Mouse (Mus musculus): ENCODE data around the gene Tars2.
"Not testable (repeated sequence)": the region's sequence is repeated elsewhere in the genome, so short reads cannot be mapped to it uniquely, and the experiment has no call there.

Tars2 gene

DNA sequence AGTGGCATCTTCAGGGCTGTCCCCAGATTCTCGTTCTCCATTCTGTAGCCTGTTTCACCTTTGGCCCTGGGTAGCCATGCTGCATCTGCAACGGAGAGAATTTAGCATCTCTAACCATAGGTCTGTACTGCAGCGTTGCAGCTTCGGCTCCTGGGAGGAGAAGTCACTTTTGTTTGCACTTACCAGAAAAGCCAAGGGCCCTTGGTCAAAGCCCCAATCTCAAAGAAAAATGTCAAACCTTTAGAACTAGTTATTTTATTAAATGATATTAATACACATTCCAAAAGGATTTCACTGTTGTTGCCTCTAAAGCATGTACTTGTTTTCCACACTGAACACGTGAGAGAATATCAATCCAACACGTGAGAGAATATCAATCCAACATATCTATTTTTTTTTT is at the start of gene Tars2:
Gene Tars2, minus strand, starts transcription at position 101 of the 400 bp plus-strand sequence.
- DNase-seq (ENCODE audit: low spot score) = no peak

DNA sequence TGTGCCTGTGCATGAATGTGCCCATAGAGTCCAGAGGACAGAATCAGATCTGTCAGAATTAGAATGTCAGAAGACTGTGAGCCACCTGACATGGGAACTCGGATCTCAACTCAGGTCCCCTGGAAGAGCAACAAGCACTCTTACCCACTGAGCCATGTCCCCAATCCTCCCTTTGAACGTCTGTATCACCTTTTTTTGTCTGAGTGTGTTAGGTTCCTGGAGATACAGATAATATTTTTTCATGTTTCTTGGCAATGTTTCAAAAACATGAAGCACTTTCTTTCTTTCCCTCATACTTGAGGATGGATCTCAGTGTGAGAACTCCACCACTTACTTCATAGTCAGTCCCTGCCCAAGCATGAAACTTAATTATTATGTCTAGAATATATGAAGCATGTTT is 48.4 kb upstream of the Tars2 start:
- DNase-seq (ENCODE audit: low spot score) = no peak

DNA sequence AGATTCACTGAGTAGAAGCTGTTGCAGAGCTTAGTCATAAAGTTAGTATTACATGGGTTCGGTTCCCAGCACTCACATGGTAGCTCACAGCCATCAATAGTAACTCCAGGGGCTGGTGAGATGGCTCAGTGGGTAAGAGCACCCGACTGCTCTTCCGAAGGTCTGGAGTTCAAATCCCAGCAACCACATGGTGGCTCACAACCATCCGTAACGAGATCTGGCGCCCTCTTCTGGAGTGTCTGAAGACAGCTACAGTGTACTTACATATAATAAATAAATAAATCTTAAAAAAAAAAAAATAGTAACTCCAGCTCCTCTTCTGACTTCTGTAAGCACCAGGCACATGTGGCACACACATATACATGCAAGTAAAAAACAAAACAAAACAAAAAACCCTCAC is 47.6 kb upstream of the Tars2 start:
- not testable (repeated sequence) for DNase-seq (ENCODE audit: low spot score)

DNA sequence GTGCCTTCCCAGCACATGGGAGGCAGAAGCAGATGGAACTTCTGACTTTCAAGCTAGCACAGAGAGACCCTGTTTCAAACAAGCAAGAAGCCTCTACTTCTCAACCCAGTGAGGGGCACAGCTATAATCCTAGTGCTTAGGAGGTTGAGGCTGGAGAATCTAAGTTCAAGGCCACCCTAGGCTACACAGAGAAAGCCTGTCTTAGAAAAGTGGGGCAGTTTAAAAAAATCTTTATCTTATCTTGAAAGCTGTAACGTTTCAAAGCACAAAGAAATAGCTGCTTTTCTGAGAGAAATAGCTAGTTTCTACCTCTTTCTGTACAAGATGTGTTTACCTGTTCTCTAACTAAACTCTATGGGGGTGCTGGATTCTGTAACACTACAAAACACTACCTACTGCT is 46.7 kb upstream of the Tars2 start:
- no peak for DNase-seq (ENCODE audit: low spot score)

DNA sequence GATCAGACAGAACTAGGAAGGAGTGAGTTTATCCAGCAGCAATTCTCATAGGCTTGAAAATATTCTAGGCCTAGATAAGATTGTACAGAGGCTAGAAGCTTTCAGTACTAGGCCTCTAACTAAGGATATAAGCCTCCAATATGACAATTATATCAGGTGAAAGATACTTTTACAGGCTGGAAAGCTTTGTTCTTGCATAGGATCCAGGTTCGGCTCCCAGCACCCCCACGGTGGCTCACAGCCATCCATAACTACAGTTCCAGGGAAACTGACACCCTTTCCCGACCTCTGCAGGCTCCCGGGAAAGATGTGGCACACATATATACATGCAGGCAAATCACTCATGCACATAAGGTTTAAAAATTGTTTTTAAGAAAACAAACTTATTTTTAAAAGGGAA is 43.8 kb upstream of the Tars2 start:
- DNase-seq (ENCODE audit: low spot score) = no peak

DNA sequence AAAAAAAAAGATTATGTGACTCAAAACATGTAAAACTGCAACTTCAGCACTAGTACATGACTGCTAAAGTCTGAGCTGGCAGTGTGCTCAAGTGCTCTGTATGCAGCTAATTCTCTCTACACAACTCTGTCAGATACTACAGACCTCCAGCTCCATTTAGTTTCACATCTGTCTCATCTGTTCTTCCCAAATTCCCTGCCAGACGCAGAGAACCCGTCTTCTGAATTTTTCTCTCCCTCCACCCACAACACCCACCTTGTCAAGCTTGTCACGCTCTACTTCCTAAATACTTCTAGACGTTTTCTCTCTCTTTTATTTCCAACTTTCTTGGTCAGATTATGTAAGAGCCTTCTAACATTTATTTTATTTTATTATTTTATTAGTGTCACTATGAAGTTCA is 38.8 kb upstream of the Tars2 start:
- no peak for DNase-seq (ENCODE audit: low spot score)

DNA sequence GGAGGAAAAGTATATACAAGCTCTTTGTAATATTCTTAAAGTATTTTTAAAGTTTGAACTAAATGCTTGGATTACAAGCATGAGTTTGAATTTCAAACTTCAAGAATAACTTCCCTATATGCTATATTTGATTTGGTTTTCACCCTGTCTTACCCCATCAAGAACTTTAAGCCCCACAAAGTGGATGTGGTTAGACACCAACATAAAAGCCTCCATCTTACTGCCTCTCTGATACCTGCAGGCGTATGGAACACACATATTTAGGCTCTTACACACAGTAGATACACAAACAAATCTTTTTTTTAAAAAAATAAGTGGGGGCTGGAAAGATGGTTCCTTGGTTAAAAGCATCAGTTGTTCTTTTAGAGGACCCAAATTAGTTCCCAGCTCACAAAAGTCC is 34.3 kb upstream of the Tars2 start:
- no peak for DNase-seq (ENCODE audit: low spot score)

DNA sequence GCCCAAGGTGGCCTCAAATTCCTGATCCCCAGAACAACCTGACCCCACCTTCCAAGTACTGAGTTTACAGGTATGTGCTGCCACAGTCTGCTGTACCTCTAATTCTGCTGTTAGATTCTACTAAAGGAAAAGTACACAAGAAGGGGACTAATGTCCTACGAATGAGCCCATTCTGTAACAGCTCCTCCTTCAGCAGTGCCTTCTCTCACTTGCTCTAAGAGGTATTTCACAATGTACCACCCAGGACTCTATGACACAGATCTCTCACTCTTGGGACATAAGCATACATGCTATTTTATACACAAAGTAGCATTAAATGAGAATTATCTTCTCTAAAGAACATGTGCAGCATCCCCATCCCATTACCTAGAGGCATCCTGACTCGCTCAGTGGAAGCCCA is 33.7 kb upstream of the Tars2 start:
- no peak for DNase-seq (ENCODE audit: low spot score)

DNA sequence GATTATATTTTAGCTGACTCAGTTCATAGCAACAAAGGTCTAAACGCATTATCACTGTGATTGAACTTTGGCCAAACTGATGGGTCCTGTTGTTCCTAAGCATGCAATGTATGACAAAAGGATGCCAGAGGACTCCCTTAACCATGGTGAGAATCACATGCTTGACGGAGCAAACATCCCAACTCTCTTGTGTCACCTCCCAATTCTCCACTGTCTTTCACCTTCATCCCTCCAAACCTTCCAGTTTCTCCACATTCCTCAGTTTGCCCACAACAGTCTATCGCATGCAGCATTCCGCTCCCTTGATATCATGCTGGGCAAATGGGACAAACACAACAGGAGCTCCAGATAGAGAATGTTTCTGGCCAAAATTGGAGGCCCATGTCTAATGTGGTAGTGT is 25.5 kb upstream of the Tars2 start:
- no peak for DNase-seq (ENCODE audit: low spot score)

DNA sequence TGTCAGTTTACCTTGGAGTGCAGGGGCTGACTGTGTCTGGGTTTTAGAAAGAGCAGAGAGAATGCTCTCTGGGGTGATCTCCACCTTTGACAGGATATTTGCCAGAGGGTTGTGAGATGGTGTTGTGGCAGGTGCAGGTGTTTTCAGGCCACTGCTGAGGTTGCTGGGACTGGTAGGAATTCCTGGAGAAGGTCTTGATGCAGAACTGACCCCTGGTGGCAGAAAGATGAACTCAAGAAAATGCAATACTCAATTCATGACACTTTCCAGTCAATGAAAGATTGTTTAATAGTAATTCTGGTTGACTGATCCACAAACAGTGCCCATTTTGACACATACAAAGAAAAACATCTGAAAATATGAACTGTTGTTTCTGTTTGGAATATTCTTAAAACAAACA is 12.0 kb upstream of the Tars2 start:
- peak; percentile 53 for DNase-seq (ENCODE audit: low spot score)

DNA sequence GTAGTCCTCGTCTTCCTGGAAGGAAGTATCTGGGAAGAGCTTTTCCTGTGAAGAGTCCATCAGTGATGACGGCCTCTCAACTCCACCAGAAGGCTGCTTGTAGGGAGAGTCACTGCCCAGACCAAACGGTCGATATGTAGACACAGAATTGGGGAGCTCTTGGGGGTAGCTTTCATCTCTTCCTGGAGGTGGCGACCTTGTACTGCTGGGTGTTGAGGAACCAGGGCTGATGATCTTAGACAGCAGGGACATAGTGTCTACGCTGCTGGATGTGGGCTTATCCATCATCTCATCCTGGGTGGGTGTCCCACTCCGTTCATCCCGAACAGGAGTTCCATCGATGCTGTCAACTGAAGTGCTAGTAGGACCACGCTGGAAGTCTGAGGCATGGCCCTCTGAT is 5.5 kb upstream of the Tars2 start:
- no peak for DNase-seq (ENCODE audit: low spot score)

DNA sequence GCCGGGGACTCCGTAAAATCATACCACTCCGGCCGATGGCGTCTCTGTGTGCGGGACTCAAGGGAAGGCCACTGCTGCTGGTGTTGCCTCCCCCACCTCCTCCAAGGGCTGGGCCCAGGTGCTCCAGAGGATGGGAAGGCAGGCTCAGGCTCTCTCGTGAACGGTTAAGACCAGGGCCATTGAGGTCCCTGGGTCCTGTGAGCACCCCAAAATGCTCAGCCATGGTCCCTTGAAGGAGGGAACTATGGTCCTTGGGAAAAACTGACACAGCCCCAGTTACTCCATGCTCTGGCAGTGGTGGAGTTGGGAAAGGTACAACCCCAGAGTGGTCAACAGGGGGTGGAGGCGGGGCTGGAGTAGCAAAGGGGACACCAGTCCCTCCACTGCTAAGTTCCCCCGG is 3.8 kb upstream of the Tars2 start:
- DNase-seq (ENCODE audit: low spot score) = no peak

DNA sequence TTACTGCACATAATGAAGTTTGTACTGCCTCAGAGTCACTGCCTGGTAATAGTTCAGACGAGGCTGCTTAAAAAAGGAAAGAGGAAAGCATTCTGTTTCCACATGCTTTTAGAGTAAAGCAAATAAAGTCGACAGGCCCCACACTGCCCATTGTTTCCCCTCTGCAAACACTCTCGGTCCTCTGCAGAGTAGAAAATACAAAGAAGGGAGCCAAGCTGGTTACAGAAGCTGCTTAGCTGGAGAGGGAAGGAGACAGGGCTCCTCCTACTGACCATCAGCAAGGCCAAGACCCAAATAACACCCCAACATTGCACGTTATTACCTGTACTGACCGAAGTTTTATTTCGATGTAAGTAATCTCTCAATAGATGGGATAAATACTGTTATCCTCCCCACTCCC is 3.0 kb upstream of the Tars2 start:
- peak; percentile 17 for DNase-seq (ENCODE audit: low spot score)

DNA sequence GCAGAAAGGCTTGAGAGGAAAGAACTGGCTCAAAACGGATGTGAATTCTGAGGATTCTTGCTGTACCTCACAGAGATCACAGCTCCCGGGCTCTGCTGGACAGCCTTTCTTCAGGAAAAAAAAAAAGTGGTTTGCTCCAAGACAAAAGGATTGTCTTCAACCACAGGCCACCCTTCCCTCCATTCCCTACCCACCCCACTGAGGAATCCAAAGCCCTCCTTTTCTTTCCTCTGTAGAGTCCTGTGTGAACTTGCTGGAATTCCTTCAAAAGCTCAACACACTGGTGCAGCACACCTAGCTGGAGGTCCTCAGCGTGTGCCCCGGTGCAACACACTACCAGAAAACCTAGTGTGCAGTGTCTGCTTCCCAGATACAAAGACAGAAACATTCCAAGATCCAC is 1.8 kb upstream of the Tars2 start:
- no peak for DNase-seq (ENCODE audit: low spot score)

DNA sequence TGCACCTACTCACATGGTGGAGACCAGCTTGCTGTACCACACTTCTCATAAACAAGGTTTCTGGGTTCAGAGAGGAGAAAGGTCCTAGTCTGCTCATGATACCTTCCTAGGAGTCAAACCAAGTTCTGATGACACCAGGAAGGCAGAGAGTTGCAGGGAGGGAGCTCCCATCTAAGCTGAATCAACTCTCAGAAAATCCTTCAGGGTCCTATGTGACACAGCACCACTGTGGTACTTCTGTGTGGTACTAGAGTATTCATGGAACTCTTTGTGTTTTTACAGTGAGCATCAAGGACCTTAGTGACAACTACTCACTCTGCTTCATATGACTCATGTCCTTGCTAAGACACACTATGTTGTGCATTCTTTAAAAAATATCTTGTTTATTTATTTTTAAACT is 650 bp upstream of the Tars2 start:
- no peak for DNase-seq (ENCODE audit: low spot score)

DNA sequence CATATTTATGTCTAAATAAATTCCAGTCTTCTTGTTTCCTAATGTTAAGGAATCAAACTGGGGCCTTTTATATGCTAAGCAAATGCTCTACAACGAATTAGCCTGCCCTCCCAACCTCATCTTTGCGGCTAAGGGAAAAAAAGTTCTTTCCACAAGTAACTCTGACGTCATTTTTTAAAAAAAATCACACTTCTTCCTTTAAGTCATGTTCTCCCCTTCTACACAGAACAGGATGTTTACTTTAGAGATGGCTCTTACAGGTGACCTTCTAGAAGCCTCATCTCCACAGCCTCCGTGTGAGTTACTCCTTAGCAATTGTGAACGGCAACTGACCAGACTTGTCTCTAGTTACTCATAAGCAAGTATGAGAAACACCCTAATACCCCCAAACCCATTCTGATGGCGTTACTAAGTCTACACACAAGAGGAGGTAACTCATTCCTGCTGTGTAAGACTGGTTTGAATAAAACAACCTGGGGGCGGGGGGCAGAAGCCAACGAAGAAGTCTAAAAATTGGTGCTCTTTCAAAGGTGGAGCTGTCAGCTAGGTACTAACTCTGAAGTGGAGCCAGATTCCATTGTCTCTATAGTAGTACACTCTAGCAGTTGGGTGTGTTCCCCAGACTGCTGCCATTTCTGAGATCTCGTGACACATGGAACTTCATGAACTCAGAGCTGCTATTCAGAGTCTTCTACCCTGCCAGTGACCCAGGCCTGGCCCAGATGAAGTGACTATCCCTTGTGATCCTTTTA is 1.4 kb downstream of the Tars2 start:
- DNase-seq (ENCODE audit: low spot score) = no peak

DNA sequence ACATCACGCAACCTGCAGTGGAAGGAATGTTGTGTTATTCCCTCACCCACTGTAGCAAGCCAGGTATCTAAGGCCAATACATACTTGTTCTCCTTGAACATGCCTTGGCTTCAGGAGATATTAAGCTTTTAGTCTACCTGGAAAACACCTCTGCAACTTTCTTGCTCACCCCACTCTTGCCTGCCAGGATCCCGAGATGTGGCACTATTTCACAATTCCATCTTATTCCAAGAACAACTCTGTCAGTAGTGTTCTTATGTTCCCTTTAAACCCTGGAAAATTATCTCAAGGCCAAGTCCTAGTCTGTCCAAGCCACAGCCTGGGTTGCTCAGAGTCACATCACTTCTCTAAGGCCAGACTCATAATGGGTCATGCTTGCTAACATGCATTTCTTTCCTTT is 3.2 kb downstream of the Tars2 start:
- DNase-seq (ENCODE audit: low spot score) = no peak

DNA sequence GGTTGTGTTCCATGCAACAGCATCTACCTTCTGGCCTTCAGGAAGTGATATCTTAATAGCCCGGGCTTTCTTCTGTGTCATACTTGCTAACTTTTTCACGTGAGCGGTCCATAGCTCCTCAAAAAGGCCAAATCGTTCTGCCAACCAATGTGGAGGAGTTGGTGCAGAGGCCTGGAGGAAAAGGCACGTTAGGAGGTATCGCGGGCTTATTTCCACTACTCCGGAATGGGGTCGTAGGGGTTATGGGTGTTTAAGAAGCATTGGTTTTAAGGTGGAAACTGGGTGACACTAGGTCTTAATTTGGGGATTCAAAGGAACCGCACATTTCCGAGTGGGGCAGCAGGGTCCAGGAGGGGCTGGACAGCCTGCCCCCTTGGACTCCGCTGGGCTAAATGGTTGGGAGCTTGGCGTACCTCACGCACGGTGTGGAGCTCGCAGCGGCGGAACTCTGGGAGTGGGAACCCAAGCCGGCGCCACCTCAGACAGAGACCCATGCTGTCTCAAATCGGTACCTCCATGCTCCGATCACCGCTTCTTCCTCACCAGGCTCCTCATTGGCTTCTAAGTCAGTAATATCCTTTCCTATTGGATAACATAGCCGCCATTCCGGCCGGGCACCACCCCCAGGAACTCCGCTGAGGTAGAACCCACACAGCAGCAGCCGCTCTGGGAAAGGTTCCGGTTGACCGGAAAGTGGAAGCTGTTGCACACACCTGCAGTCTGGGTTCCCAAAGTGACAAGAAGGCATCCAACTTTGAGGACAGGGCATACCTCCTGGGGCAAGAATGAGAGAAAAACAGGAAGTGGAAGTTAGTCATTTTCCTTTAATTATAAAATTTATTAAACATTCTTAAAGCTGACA is 5.4 kb downstream of the Tars2 start:
- peak; percentile 95 for DNase-seq (ENCODE audit: low spot score)

DNA sequence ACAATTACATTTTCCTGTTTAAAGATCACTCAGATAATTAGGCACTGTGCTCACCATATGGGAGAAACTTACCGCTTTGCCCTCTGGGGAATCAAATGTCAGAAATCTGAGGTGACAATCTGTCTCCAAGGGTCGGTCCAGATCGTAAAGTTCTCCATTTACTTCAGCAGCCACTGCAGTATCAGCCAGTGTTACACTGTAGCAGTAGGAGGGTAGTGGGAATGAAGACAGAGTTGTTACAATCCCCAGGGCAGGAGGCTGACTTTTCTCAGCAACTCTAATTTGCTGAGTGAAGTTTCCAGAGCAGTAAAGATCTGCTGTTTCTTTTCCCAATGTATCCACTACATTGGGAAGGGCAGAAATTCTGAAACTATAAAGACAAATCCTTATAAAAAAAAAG is 7.1 kb downstream of the Tars2 start:
- DNase-seq (ENCODE audit: low spot score) = no peak

DNA sequence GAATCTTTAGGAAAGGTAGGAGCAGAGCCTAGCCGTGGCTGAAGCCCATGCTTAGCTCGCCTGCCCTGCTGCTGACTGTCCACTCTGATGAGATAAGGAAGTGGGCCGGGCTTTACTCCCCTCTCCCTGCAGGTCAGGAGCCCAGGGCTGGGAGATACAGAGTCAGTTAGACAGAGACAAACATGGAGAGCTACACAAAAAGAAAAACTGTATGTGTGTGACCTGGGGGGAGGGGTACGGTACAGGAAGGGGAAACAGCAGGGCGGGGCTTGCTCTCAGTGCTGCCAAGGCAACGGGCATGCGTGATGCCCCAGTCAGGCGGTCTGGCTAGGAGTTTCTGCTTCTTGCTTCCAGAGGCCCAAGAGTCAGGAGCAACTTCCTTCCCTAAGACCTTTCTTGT is 19.6 kb downstream of the Tars2 start:
- no peak for DNase-seq (ENCODE audit: low spot score)

DNA sequence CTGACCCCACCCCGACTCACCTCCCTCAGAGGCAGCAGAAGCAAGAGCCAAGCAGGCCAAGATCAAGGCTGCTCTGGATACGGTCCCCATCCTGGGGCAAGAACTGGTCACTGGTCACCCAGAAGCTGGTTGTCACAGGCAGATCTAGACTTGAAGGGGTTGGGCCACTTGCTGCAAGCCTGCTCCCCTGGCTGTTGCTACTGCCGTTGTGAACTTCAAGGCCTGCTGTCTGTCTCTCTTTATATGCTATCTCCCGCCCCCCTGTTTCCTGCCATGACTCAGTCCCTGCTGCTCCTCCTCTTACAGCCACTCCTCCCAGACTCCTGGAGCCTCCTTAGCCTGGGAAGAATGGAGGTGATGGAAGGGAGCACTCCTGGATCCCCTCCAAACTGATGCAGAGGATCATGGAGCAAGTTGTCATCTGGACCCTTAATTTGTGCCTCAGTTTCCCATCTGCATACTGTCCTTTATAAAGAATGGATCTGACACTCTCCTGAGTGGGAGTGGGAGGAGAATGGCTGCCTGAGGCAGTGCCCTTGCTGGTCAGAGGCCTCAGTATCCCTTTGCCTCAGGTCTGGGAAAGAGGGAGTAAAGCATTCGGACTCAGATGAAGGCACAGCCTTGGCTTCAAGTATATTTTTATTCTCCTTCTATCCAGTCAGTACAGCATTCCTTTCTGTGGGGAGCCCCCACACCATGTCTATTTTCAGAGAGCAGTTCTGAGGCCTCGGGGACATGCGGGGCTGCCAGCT is 20.5 kb downstream of the Tars2 start, which contains the start of gene Ecm1:
Gene Ecm1, minus strand, starts transcription at position 217 of the 752 bp plus-strand sequence.
- DNase-seq (ENCODE audit: low spot score) = peak; percentile 29

DNA sequence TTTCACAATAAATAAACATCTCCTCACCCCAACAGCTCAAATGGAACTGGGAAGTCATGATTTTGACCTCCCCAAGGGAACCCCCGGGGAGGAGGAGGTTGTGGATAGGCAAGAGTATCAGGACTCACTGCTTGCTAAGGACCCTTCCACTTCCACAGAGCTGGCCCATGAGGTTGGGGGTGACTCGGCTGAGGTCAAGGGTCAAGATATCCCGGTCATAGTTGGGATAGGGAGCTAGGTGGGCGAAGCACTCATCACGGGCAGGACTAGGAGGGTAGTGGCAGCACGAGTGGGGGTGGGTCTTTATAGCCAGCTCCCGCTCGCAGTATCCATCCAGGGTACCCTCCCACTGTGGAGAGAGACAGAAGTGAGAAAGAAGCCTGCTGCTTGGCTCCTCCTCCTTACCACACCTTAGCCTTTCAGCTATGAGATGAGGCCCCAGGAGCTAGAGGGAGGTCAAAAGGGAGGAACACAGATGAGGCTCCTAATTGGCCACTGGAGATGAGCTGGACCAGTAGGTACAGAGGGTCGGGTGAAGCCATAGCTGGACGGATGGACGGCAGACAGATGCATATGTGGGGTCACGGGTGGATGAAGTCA is 24.8 kb downstream of the Tars2 start:
- no peak for DNase-seq (ENCODE audit: low spot score)
